Mouse (Mus musculus) midbrain, postnatal 0 days (tissue): ENCODE results near the gene Pkp4. TPM values are rescaled to one million over a fixed set of nuclear protein-coding genes. Genes with fewer than 3 reads are reported as not detected.
"Not testable (repeated sequence)": the region's sequence is repeated elsewhere in the genome, so short reads cannot be mapped to it uniquely, and the experiment has no call there.

ENCODE experiments used
- ATAC-seq: fragments of 200-750 bp; cut with Nextera tagmentation; 2 replicates; pipeline ENCODE4 v1.8.0; 2017; ENCODE audit warnings: moderate number of reproducible peaks, mild to moderate bottlenecking, moderate TSS enrichment, moderate library complexity; ENCODE audit not compliant: low FRiP score
- DNase-seq: peaks from one replicate; pipeline ENCODE4 v3.0.0-alpha.2; 2015; ENCODE audit warnings: low spot score
- H3K27ac ChIP-seq: fragments of 300-500 bp; sonication (generic); 2 replicates; pipeline ENCODE4 v1.5.1; 2014; ENCODE audit warnings: low read depth, mild to moderate bottlenecking, low read length, mixed read lengths
- H3K27me3 ChIP-seq: fragments of 300-500 bp; sonication (generic); 2 replicates; pipeline ENCODE4 v1.6.1; 2014; ENCODE audit warnings: low read length, control low read depth, mixed read lengths; ENCODE audit not compliant: insufficient read depth
- H3K36me3 ChIP-seq: fragments of 300-500 bp; sonication (generic); 2 replicates; pipeline ENCODE4 v1.6.1; 2014; ENCODE audit warnings: low read length, control low read depth, mixed read lengths; ENCODE audit not compliant: insufficient read depth
- H3K4me1 ChIP-seq: fragments of 300-500 bp; sonication (generic); 2 replicates; pipeline ENCODE4 v1.6.1; 2014; ENCODE audit warnings: mild to moderate bottlenecking, control low read depth, antibody characterized with exemption, low read length, mixed read lengths; ENCODE audit not compliant: insufficient read depth
- H3K4me2 ChIP-seq: fragments of 300-500 bp; sonication (generic); 2 replicates; pipeline ENCODE4 v1.6.1; 2014; ENCODE audit warnings: low read depth, mild to moderate bottlenecking, low read length, mixed read lengths; ENCODE audit not compliant: poor library complexity, severe bottlenecking
- H3K4me3 ChIP-seq: fragments of 300-500 bp; sonication (generic); 2 replicates; pipeline ENCODE4 v1.5.1; 2014; ENCODE audit warnings: low read depth, mild to moderate bottlenecking, low read length, moderate library complexity
- H3K9ac ChIP-seq: fragments of 300-500 bp; sonication (generic); replicated peaks from 2 replicates; pipeline ENCODE4 v1.6.1; 2014; ENCODE audit warnings: mild to moderate bottlenecking, low read length, moderate library complexity, mixed read lengths; ENCODE audit not compliant: poor library complexity, severe bottlenecking
- H3K9me3 ChIP-seq: fragments of 300-500 bp; sonication (generic); 2 replicates; pipeline ENCODE4 v1.6.1; 2016; ENCODE audit warnings: low read length, control low read depth
- CTCF ChIP-seq: IDR thresholded peaks from 2 replicates; pipeline ENCODE4 v1.5.1; 2016; ENCODE audit warnings: antibody characterized with exemption, mild to moderate bottlenecking
- WGBS: fragments of 180-500 bp; shearing (Covaris S2); extraction: QIAGEN DNeasy Blood & Tissue Kit; methylation state at CpG from one replicate; pipeline ENCODE4 v1.1.7; 2014; 5-methylcytosine and 5-hydroxymethylcytosine counted together
- polyA plus RNA-seq: library from polyadenylated mRNA; unstranded; fragments of >200 nt; fragmentation: Nextera tagmentation; extraction: Ambion mirVana; gene quantifications from 2 replicates; pipeline ENCODE4 v1.2.1, GENCODE M21; 2015
- total RNA-seq: library from RNA; depleted of rRNA; stranded (reverse); fragments of >200 nt; gene quantifications from 2 replicates; pipeline ENCODE4 v1.2.3, GENCODE M21; 2014

The Pkp4 gene
- total and polyA plus RNA-seq, 2 experiments from 2014 or later = 21.6 to 105 TPM

GRCm38 (mm10) chr2:59383231-59383630 lies 222.6 kb downstream of the Pkp4 start:
- WGBS = 97% methylated on average over 17 of the region's 17 CpGs
- TF ChIP-seq CTCF = no peak
- Histone ChIP-seq H3K9ac (no peak overlapping the region), H3K9me3 (no peaks in the 10 kb centered on the region), H3K27me3 (no peaks in the 10 kb centered on the region), H3K4me2 (no peak overlapping the region), H3K4me3 (no peak overlapping the region), H3K27ac (no peak overlapping the region), H3K36me3 (no peaks in the 10 kb centered on the region), H3K4me1 (peaks cover 2% of the 10 kb centered on the region; the same call in 1 of the 2 replicates)
- ATAC-seq (no peak), DNase-seq (no peak)

GRCm38 (mm10) chr2:59383852-59384776 lies 223.5 kb downstream of the Pkp4 start:
- H3K36me3 ChIP-seq = no peaks in the 10 kb centered on the region
- peaks cover 2% of the 10 kb centered on the region; the same call in 1 of the 2 replicates for H3K4me1 ChIP-seq
- H3K9me3 ChIP-seq = no peaks in the 10 kb centered on the region
- H3K27me3 ChIP-seq = no peaks in the 10 kb centered on the region
- no peak overlapping the region for H3K4me2 ChIP-seq
- H3K4me3 ChIP-seq = no peak overlapping the region
- H3K27ac ChIP-seq = no peak overlapping the region
- ATAC-seq (no peak), DNase-seq (no peak)
- 77% methylated on average over 10 of the region's 10 CpGs for WGBS
- TF ChIP-seq CTCF = no peak
- no peak overlapping the region for H3K9ac ChIP-seq

- 61% methylated on average over 4 of the region's 4 CpGs for whole genome bisulfite sequencing
Measured at GRCm38 (mm10) chr2:59385211-59385935, 224.7 kb downstream of the Pkp4 start.

GRCm38 (mm10) chr2:59389971-59390370 lies 229.3 kb downstream of the Pkp4 start:
- Histone ChIP-seq H3K4me1 (peaks cover 2% of the 10 kb centered on the region; the same call in 1 of the 2 replicates), H3K36me3 (no peaks in the 10 kb centered on the region), H3K27me3 (no peaks in the 10 kb centered on the region), H3K4me3 (no peak overlapping the region), H3K9me3 (no peaks in the 10 kb centered on the region), H3K4me2 (no peak overlapping the region), H3K9ac (no peak overlapping the region), H3K27ac (no peak overlapping the region)
- DNase-seq (peak; percentile 56), ATAC-seq (0 out of 2 replicates have a peak, but pooled peaks have one; percentile 35)
- no peak for TF ChIP-seq CTCF
- 63% methylated on average over 5 of the region's 5 CpGs for WGBS

More at GRCm38 (mm10) chr2:59385211-59385935, 224.7 kb downstream of the Pkp4 start:
- H3K27me3 ChIP-seq = no peaks in the 10 kb centered on the region
- H3K36me3 ChIP-seq = no peaks in the 10 kb centered on the region
- TF ChIP-seq CTCF = no peak
- no peak overlapping the region for H3K4me2 ChIP-seq
- H3K9ac ChIP-seq = no peak overlapping the region
- no peaks in the 10 kb centered on the region for H3K9me3 ChIP-seq
- DNase-seq (no peak), ATAC-seq (no peak)
- no peak overlapping the region for H3K27ac ChIP-seq
- H3K4me1 ChIP-seq = peaks cover 2% of the 10 kb centered on the region; the same call in 1 of the 2 replicates
- H3K4me3 ChIP-seq = no peak overlapping the region

- no peak overlapping the region for H3K4me2 ChIP-seq
- no peak overlapping the region for H3K4me3 ChIP-seq
- no peaks in the 10 kb centered on the region for H3K27me3 ChIP-seq
- no peaks in the 10 kb centered on the region for H3K4me1 ChIP-seq
- no peak for TF ChIP-seq CTCF
- ATAC-seq = no peak
- 77% methylated on average over 1 of the region's 1 CpGs for WGBS
- H3K9ac ChIP-seq = no peak overlapping the region
- DNase-seq = no peak
- no peaks in the 10 kb centered on the region for H3K9me3 ChIP-seq
- no peak overlapping the region for H3K27ac ChIP-seq
- no peaks in the 10 kb centered on the region for H3K36me3 ChIP-seq
Measured at GRCm38 (mm10) chr2:59393177-59393576, 232.5 kb downstream of the Pkp4 start.

- no peak for TF ChIP-seq CTCF
- Histone ChIP-seq H3K27me3 (no peaks in the 10 kb centered on the region), H3K4me3 (no peak overlapping the region), H3K9ac (no peak overlapping the region), H3K9me3 (no peaks in the 10 kb centered on the region), H3K27ac (no peak overlapping the region), H3K36me3 (no peaks in the 10 kb centered on the region), H3K4me2 (no peak overlapping the region), H3K4me1 (no peaks in the 10 kb centered on the region)
- WGBS = 97% methylated on average over 4 of the region's 4 CpGs
- DNase-seq (no peak), ATAC-seq (no peak)
Measured at GRCm38 (mm10) chr2:59394651-59395050, 234.0 kb downstream of the Pkp4 start.

- not testable (repeated sequence) for H3K4me3 ChIP-seq, H3K9ac ChIP-seq, H3K4me1 ChIP-seq, H3K27ac ChIP-seq, H3K27me3 ChIP-seq, H3K9me3 ChIP-seq, ATAC-seq, DNase-seq, H3K4me2 ChIP-seq, H3K36me3 ChIP-seq
- WGBS = 75% methylated on average over 1 of the region's 1 CpGs
Measured at GRCm38 (mm10) chr2:59395160-59395650, 234.6 kb downstream of the Pkp4 start.
